Mouse (Mus musculus) kidney, postnatal 0 days (tissue): Measurements from ENCODE around the gene Gfi1. TPM values are rescaled to one million over a fixed set of nuclear protein-coding genes. Genes with fewer than 3 reads are reported as not detected.

Experiments used
- ATAC-seq: fragments of 200-750 bp; cut with Nextera tagmentation; replicated peaks from 2 replicates; pipeline ENCODE4 v1.8.0; 2017; ENCODE audit warnings: low read depth, moderate number of reproducible peaks, moderate TSS enrichment, moderate library complexity; ENCODE audit not compliant: low FRiP score
- DNase-seq: peaks from one replicate; pipeline ENCODE4 v3.0.0-alpha.2; 2016; ENCODE audit warnings: low spot score
- H3K27ac ChIP-seq: fragments of 300-500 bp; sonication (generic); 2 replicates; pipeline ENCODE4 v1.5.1; 2014; ENCODE audit warnings: mild to moderate bottlenecking
- H3K27me3 ChIP-seq: fragments of 300-500 bp; sonication (generic); 2 replicates; pipeline ENCODE4 v1.6.1; 2014; ENCODE audit warnings: low read length, mixed read lengths; ENCODE audit not compliant: insufficient read depth
- H3K36me3 ChIP-seq: fragments of 300-500 bp; sonication (generic); 2 replicates; pipeline ENCODE4 v1.6.1; 2014; ENCODE audit warnings: low read length, mixed read lengths; ENCODE audit not compliant: insufficient read depth
- H3K4me1 ChIP-seq: fragments of 300-500 bp; sonication (generic); replicated peaks from 2 replicates; pipeline ENCODE4 v1.6.1; 2014; ENCODE audit warnings: antibody characterized with exemption, low read length, mixed read lengths; ENCODE audit not compliant: insufficient read depth
- H3K4me2 ChIP-seq: fragments of 300-500 bp; sonication (generic); 2 replicates; pipeline ENCODE4 v1.6.1; 2014; ENCODE audit warnings: mild to moderate bottlenecking, low read length, moderate library complexity, mixed read lengths
- H3K4me3 ChIP-seq: fragments of 300-500 bp; sonication (generic); replicated peaks from 2 replicates; pipeline ENCODE4 v1.5.1; 2014; ENCODE audit warnings: low read depth, low read length
- H3K9ac ChIP-seq: fragments of 300-500 bp; sonication (generic); 2 replicates; pipeline ENCODE4 v1.6.1; 2014; ENCODE audit warnings: low read depth, low read length
- H3K9me3 ChIP-seq: fragments of 300-500 bp; sonication (generic); replicated peaks from 2 replicates; pipeline ENCODE4 v1.6.1; 2016; ENCODE audit warnings: low read length, inconsistent platforms, mixed read lengths
- CTCF ChIP-seq: IDR thresholded peaks from 2 replicates; pipeline ENCODE4 v1.5.1; 2016; ENCODE audit warnings: antibody characterized with exemption, low read depth, mild to moderate bottlenecking, moderate library complexity
- WGBS: fragments of 180-500 bp; shearing (Covaris S2); extraction: QIAGEN DNeasy Blood & Tissue Kit; methylation state at CpG from one replicate; pipeline ENCODE4 v1.1.7; 2014; 5-methylcytosine and 5-hydroxymethylcytosine counted together
- polyA plus RNA-seq: library from polyadenylated mRNA; unstranded; fragments of >200 nt; fragmentation: Nextera tagmentation; extraction: Ambion mirVana; gene quantifications from 2 replicates; pipeline ENCODE4 v1.2.1, GENCODE M21; 2015

The Gfi1 gene
- 0.06 TPM in 1 of 2 replicates, not detected in the other for polyA plus RNA-seq

GRCm38 (mm10) chr5:107725435-107726261, at the start of gene Gfi1:
Gfi1 (minus strand) TSS chr5:107726036.
- H3K27me3 ChIP-seq: peaks cover 87% of the 10 kb centered on the region
- no peak within 1 kb of the TSS for H3K9ac ChIP-seq
- H3K9me3 ChIP-seq: no peaks in the 10 kb centered on the region
- peaks cover 40% of the 10 kb centered on the region for H3K4me1 ChIP-seq
- no peaks in the 10 kb centered on the region for H3K36me3 ChIP-seq
- H3K27ac ChIP-seq: no peak within 1 kb of the TSS
- H3K4me3 ChIP-seq: peak within 1 kb of the TSS; percentile 26
- 2% methylated on average over 41 of the region's 41 CpGs for WGBS
- no peak for TF ChIP-seq CTCF
- peak within 1 kb of the TSS; percentile 51 for H3K4me2 ChIP-seq
- ATAC-seq (no peak), DNase-seq (no peak)

GRCm38 (mm10) chr5:107772049-107772448, 46.2 kb upstream of the Gfi1 start:
- Histone ChIP-seq H3K36me3 (no peaks in the 10 kb centered on the region), H3K4me1 (no peaks in the 10 kb centered on the region), H3K9me3 (no peaks in the 10 kb centered on the region), H3K27ac (no peak overlapping the region), H3K4me3 (no peak overlapping the region), H3K9ac (no peak overlapping the region), H3K4me2 (no peak overlapping the region), H3K27me3 (no peaks in the 10 kb centered on the region)
- TF ChIP-seq CTCF: no peak
- 79% methylated on average over 5 of the region's 5 CpGs for WGBS
- DNase-seq (no peak), ATAC-seq (no peak)

GRCm38 (mm10) chr5:107768224-107768623, 42.4 kb upstream of the Gfi1 start:
- H3K4me1 ChIP-seq: no peaks in the 10 kb centered on the region
- ATAC-seq: no peak
- no peak overlapping the region for H3K4me3 ChIP-seq
- no peak for DNase-seq
- no peak overlapping the region for H3K9ac ChIP-seq
- no peak for TF ChIP-seq CTCF
- no peak overlapping the region for H3K27ac ChIP-seq
- 0 out of 2 replicates have a peak, but pooled peaks cover 7% of the 10 kb centered on the region for H3K36me3 ChIP-seq
- no peaks in the 10 kb centered on the region for H3K27me3 ChIP-seq
- 91% methylated on average over 1 of the region's 1 CpGs for whole genome bisulfite sequencing
- H3K9me3 ChIP-seq: no peaks in the 10 kb centered on the region
- H3K4me2 ChIP-seq: no peak overlapping the region

- no peak for TF ChIP-seq CTCF
- Histone ChIP-seq H3K27ac (no peak overlapping the region), H3K36me3 (0 out of 2 replicates have a peak, but pooled peaks cover 7% of the 10 kb centered on the region), H3K4me1 (no peaks in the 10 kb centered on the region), H3K4me2 (no peak overlapping the region), H3K9ac (no peak overlapping the region), H3K9me3 (no peaks in the 10 kb centered on the region), H3K27me3 (no peaks in the 10 kb centered on the region), H3K4me3 (no peak overlapping the region)
- 93% methylated on average over 4 of the region's 4 CpGs for WGBS
- ATAC-seq (no peak), DNase-seq (no peak)
Observed at GRCm38 (mm10) chr5:107765946-107766345, 40.1 kb upstream of the Gfi1 start.

- no peak overlapping the region for H3K9ac ChIP-seq
- no peaks in the 10 kb centered on the region for H3K27me3 ChIP-seq
- no peak overlapping the region for H3K27ac ChIP-seq
- DNase-seq: no peak
- H3K36me3 ChIP-seq: 0 out of 2 replicates have a peak, but pooled peaks cover 7% of the 10 kb centered on the region
- H3K9me3 ChIP-seq: no peaks in the 10 kb centered on the region
- H3K4me2 ChIP-seq: no peak overlapping the region
- H3K4me3 ChIP-seq: no peak overlapping the region
- no peak for TF ChIP-seq CTCF
- 77% methylated on average over 1 of the region's 1 CpGs for WGBS
- ATAC-seq: no peak
- no peaks in the 10 kb centered on the region for H3K4me1 ChIP-seq
Observed at GRCm38 (mm10) chr5:107764486-107764885, 38.6 kb upstream of the Gfi1 start.

GRCm38 (mm10) chr5:107763674-107764073, 37.8 kb upstream of the Gfi1 start:
- no peak overlapping the region for H3K4me2 ChIP-seq
- no peak for DNase-seq
- H3K27ac ChIP-seq: no peak overlapping the region
- no peak for TF ChIP-seq CTCF
- H3K36me3 ChIP-seq: 0 out of 2 replicates have a peak, but pooled peaks cover 7% of the 10 kb centered on the region
- no peak overlapping the region for H3K9ac ChIP-seq
- H3K27me3 ChIP-seq: no peaks in the 10 kb centered on the region
- H3K9me3 ChIP-seq: no peaks in the 10 kb centered on the region
- no peak overlapping the region for H3K4me3 ChIP-seq
- H3K4me1 ChIP-seq: no peaks in the 10 kb centered on the region
- no peak for ATAC-seq
